Mouse (Mus musculus) midbrain, embryonic 11.5 days (tissue): Measurements from ENCODE around the gene Lpar1. TPM values are rescaled to one million over a fixed set of nuclear protein-coding genes. Genes with fewer than 3 reads are reported as not detected.
A peak's percentile ranks its signal among the peaks of the same experiment; 100 is the strongest.

Experiments
- ATAC-seq: fragments of 200-750 bp; cut with Nextera tagmentation; 2 replicates; pipeline ENCODE4 v1.8.0; 2017; ENCODE audit warnings: moderate TSS enrichment, moderate library complexity; ENCODE audit not compliant: low FRiP score
- DNase-seq: peaks from one replicate; pipeline ENCODE4 v3.0.0; 2015; ENCODE audit warnings: low spot score; ENCODE audit errors: missing footprints
- H3K27ac ChIP-seq: fragments of 300-500 bp; sonication (generic); 2 replicates; pipeline ENCODE4 v1.5.1; 2014; ENCODE audit warnings: low read depth, low read length
- H3K27me3 ChIP-seq: fragments of 300-500 bp; sonication (generic); 2 replicates; pipeline ENCODE4 v1.6.1; 2014; ENCODE audit warnings: mild to moderate bottlenecking, low read length, moderate library complexity, mixed read lengths; ENCODE audit not compliant: control insufficient read depth, insufficient read depth
- H3K36me3 ChIP-seq: fragments of 300-500 bp; sonication (generic); 2 replicates; pipeline ENCODE4 v1.6.1; 2014; ENCODE audit warnings: mild to moderate bottlenecking, low read length, moderate library complexity, mixed read lengths; ENCODE audit not compliant: control insufficient read depth, insufficient read depth
- H3K4me1 ChIP-seq: fragments of 300-500 bp; sonication (generic); 2 replicates; pipeline ENCODE4 v1.6.1; 2014; ENCODE audit warnings: low read length; ENCODE audit not compliant: control insufficient read depth, insufficient read depth
- H3K4me2 ChIP-seq: fragments of 300-500 bp; sonication (generic); 2 replicates; pipeline ENCODE4 v1.6.1; 2014; ENCODE audit warnings: mild to moderate bottlenecking, moderate library complexity
- H3K4me3 ChIP-seq: fragments of 300-500 bp; sonication (generic); 2 replicates; pipeline ENCODE4 v1.5.1; 2014; ENCODE audit warnings: low read depth, low read length
- H3K9ac ChIP-seq: fragments of 300-500 bp; sonication (generic); 2 replicates; pipeline ENCODE4 v1.6.1; 2014; ENCODE audit warnings: low read length
- H3K9me3 ChIP-seq: fragments of 300-500 bp; sonication (generic); 2 replicates; pipeline ENCODE4 v1.6.1; 2016; ENCODE audit warnings: low read length; ENCODE audit not compliant: control insufficient read depth
- WGBS: fragments of 180-500 bp; shearing (Covaris S2); extraction: QIAGEN DNeasy Blood & Tissue Kit; methylation state at CpG from one replicate; pipeline ENCODE4 v1.1.7; 2014; 5-methylcytosine and 5-hydroxymethylcytosine counted together
- polyA plus RNA-seq: library from polyadenylated mRNA; unstranded; fragments of >200 nt; fragmentation: Nextera tagmentation; extraction: Ambion mirVana; gene quantifications from 2 replicates; pipeline ENCODE4 v1.2.1, GENCODE M21; 2014

Gene Lpar1
- polyA plus RNA-seq, 1 experiment from 2014 or later: 45.2 TPM

- ATAC-seq (no peak), DNase-seq (no peak)
- Histone ChIP-seq H3K4me3 (no peak overlapping the region), H3K27me3 (no peaks in the 10 kb centered on the region), H3K9me3 (no peaks in the 10 kb centered on the region), H3K4me1 (peaks cover 6% of the 10 kb centered on the region; the same call in 1 of the 2 replicates), H3K4me2 (no peak overlapping the region), H3K27ac (no peak overlapping the region), H3K36me3 (no peaks in the 10 kb centered on the region), H3K9ac (no peak overlapping the region)
- 67% methylated on average over 2 of the region's 2 CpGs for WGBS
These were observed 18.7 kb upstream of the Lpar1 start for GRCm38 (mm10) chr4:58572446-58572845.

DNA sequence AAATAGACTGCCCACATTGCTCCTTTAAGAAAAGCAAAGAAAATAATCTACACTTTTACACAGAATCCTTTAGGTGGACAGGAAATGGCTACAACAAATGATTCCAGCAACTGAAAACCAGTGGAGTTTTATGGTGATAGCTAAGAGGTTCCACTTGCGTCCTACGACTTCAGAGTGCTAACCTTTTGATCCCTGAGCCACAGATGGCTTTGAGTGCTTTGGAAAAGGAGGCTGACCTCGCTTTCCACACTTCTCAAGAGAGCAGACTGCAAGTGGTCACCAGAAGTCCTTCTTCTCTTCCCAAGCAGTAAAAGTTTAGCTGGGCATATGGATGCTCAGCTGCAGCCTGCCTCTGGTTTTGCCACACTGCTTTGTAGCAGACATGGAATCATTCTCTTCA is 18.0 kb upstream of the Lpar1 start:
- Histone ChIP-seq H3K27ac (no peak overlapping the region), H3K27me3 (no peaks in the 10 kb centered on the region), H3K4me2 (no peak overlapping the region), H3K4me1 (peaks cover 6% of the 10 kb centered on the region; the same call in 1 of the 2 replicates), H3K4me3 (no peak overlapping the region), H3K9ac (no peak overlapping the region), H3K9me3 (no peaks in the 10 kb centered on the region), H3K36me3 (no peaks in the 10 kb centered on the region)
- 12% methylated on average over 3 of the region's 3 CpGs for WGBS
- ATAC-seq: no peak
- no peak for DNase-seq

DNA sequence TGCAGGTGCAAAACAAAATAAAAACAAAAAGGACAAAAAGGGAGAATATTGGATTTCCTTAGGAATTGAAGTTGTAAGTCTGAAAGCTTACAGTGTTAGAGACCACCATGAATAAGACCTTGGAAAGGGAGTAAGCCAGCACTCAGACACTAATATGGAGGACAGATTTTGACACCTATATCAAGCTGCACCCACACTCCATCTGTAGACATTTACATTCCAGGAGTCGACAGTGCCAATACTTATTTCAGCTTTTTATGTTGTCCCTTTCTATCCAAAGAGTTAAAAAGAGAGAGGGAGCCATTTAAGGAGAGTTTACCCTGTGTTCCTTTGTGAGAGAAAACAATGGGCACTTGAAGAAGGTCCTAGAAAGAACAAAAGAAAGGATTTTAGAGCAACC is 17.5 kb upstream of the Lpar1 start:
- DNase-seq (no peak), ATAC-seq (no peak)
- Histone ChIP-seq H3K9ac (no peak overlapping the region), H3K27me3 (no peaks in the 10 kb centered on the region), H3K4me3 (no peak overlapping the region), H3K36me3 (no peaks in the 10 kb centered on the region), H3K4me2 (no peak overlapping the region), H3K27ac (no peak overlapping the region), H3K4me1 (peaks cover 6% of the 10 kb centered on the region; the same call in 1 of the 2 replicates), H3K9me3 (no peaks in the 10 kb centered on the region)
- 11% methylated on average over 1 of the region's 1 CpGs for WGBS

DNA sequence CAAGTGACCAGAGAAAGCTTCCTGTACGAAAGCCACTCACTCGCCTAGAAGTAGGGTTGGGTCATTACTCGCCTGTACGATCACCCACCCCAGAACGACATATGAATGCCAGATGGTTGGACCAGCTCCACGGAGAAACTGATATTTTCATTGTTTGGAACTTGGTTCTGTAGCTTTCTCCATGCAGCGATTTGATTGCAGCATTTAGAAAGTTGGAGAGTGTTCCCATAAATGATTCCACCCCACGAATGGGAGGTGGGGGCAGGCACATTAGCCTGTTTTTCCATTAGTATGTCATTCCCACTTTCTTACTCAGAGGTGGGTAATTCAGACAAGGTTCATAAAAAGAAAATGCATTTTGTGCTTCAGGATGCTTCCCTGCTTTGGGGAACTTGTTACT is 14.8 kb upstream of the Lpar1 start:
- Histone ChIP-seq H3K9ac (no peak overlapping the region), H3K4me1 (peaks cover 6% of the 10 kb centered on the region; the same call in 1 of the 2 replicates), H3K4me2 (no peak overlapping the region), H3K36me3 (no peaks in the 10 kb centered on the region), H3K4me3 (no peak overlapping the region), H3K9me3 (no peaks in the 10 kb centered on the region), H3K27me3 (no peaks in the 10 kb centered on the region), H3K27ac (no peak overlapping the region)
- WGBS: 90% methylated on average over 8 of the region's 8 CpGs
- DNase-seq (no peak), ATAC-seq (no peak)

- Histone ChIP-seq H3K4me3 (no peak overlapping the region), H3K4me2 (no peak overlapping the region), H3K27me3 (no peaks in the 10 kb centered on the region), H3K36me3 (no peaks in the 10 kb centered on the region), H3K4me1 (no peaks in the 10 kb centered on the region), H3K9me3 (no peaks in the 10 kb centered on the region), H3K9ac (no peak overlapping the region), H3K27ac (no peak overlapping the region)
- WGBS: 87% methylated on average over 1 of the region's 1 CpGs
- DNase-seq: no peak
- ATAC-seq: no peak
These were observed 9.1 kb upstream of the Lpar1 start for GRCm38 (mm10) chr4:58562776-58563175.

- Histone ChIP-seq H3K4me2 (no peak overlapping the region), H3K4me3 (no peak overlapping the region), H3K27me3 (peaks cover 2% of the 10 kb centered on the region; the same call in 1 of the 2 replicates), H3K9ac (no peak overlapping the region), H3K27ac (no peak overlapping the region), H3K9me3 (no peaks in the 10 kb centered on the region), H3K36me3 (no peaks in the 10 kb centered on the region), H3K4me1 (peaks cover 9% of the 10 kb centered on the region; the same call in 1 of the 2 replicates)
- DNase-seq: no peak
- no peak for ATAC-seq
- 77% methylated on average over 3 of the region's 3 CpGs for WGBS
These were observed 3.3 kb upstream of the Lpar1 start for GRCm38 (mm10) chr4:58557001-58557400.

- H3K4me3 ChIP-seq: no peak overlapping the region
- H3K9me3 ChIP-seq: no peaks in the 10 kb centered on the region
- DNase-seq (peak; percentile 87), ATAC-seq (no peak)
- H3K27me3 ChIP-seq: peaks cover 2% of the 10 kb centered on the region; the same call in 1 of the 2 replicates
- H3K27ac ChIP-seq: no peak overlapping the region
- WGBS: 31% methylated on average over 10 of the region's 10 CpGs
- peaks cover 9% of the 10 kb centered on the region; the same call in 1 of the 2 replicates for H3K4me1 ChIP-seq
- H3K4me2 ChIP-seq: peak overlapping the region; percentile 93; the same call in 1 of the 2 replicates
- no peaks in the 10 kb centered on the region for H3K36me3 ChIP-seq
- H3K9ac ChIP-seq: no peak overlapping the region
These were observed 701 bp upstream of the Lpar1 start for GRCm38 (mm10) chr4:58554359-58554838.

DNA sequence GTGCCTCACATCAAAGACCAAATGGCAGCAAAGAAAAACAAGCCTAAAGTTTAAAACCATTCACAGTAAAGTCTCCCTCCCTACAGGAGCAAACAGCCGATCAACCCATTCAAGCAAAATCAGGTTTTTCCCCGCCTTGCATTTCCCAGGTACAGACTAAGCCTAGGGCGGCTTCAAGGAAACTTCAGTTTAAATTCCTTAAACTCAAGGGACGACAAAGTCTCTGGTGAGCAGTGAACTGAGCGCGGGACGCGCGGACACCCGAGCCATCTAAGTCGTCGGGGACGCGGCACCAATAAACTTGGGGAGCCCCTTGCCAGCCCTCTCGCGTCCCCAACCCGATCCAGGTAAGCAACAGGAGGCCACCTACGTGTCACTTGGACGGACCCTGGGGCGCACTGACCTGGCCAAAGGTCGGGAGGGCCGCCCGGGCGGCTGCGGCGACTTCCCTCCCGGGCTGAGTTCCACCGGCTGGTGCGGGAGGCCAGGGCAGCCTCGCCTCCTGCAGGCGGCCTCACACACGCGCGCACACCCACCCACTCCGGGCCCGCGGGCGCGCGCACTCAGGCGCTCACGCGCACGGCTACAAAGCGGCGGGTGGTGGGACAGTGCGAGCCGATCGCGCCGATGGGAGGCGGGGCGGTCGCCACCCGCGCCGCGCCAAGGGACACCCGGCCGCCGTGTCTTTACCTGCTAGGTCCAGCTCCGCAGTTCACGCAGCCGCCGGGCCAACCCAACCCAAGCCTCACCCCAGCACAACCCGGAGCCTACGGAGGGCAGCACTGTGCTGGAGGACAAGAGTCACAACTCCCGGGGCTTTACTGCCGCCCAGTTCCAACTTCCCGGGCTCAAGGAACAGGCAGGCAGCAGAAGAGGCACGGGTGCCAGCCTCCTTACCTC is 717 bp downstream of the Lpar1 start:
- H3K4me1 ChIP-seq: peaks cover 9% of the 10 kb centered on the region; the same call in 1 of the 2 replicates
- ATAC-seq (peak; percentile 90), DNase-seq (peak; percentile 98)
- peak overlapping the region; percentile 64 for H3K4me3 ChIP-seq
- H3K9me3 ChIP-seq: no peaks in the 10 kb centered on the region
- H3K27me3 ChIP-seq: peaks cover 2% of the 10 kb centered on the region; the same call in 1 of the 2 replicates
- under 1% methylated on average over 65 of the region's 71 CpGs for WGBS
- H3K36me3 ChIP-seq: no peaks in the 10 kb centered on the region
- peak overlapping the region; percentile 73 for H3K9ac ChIP-seq
- no peak overlapping the region for H3K27ac ChIP-seq
- H3K4me2 ChIP-seq: peak overlapping the region; percentile 93

DNA sequence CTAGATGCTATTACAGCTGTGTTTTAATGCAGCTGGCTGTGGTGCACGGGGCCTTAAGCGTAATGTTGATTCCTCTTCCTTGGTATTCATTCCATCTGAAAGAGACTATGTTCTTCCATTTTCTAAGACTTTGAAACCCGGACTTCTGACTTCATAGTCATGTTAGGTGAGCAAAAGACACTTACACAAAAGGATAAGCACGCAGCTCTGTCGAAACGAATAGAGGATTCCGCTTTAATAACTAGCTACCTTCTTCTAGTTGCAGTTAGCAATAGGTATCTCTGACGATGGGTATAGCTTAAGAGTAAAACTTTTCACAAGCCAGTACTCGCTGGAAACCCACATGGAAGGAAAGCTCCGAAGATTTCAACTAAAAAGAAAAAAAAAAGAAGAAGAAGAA is 1.5 kb downstream of the Lpar1 start:
- DNase-seq: peak; percentile 91
- Histone ChIP-seq H3K4me1 (peaks cover 9% of the 10 kb centered on the region; the same call in 1 of the 2 replicates), H3K36me3 (no peaks in the 10 kb centered on the region), H3K4me2 (peak overlapping the region; percentile 93), H3K4me3 (peak overlapping the region; percentile 64), H3K27me3 (peaks cover 2% of the 10 kb centered on the region; the same call in 1 of the 2 replicates), H3K9ac (peak overlapping the region; percentile 73; the same call in 1 of the 2 replicates), H3K9me3 (no peaks in the 10 kb centered on the region), H3K27ac (no peak overlapping the region)
- ATAC-seq: no peak
- 6% methylated on average over 10 of the region's 10 CpGs for WGBS
